Mouse (Mus musculus): ENCODE results near the gene Hesx1. TPM values are rescaled to one million over a fixed set of nuclear protein-coding genes. Genes with fewer than 3 reads are reported as not detected.

Gene Hesx1
- polyA plus RNA-seq, 1 experiment = not detected

DNA sequence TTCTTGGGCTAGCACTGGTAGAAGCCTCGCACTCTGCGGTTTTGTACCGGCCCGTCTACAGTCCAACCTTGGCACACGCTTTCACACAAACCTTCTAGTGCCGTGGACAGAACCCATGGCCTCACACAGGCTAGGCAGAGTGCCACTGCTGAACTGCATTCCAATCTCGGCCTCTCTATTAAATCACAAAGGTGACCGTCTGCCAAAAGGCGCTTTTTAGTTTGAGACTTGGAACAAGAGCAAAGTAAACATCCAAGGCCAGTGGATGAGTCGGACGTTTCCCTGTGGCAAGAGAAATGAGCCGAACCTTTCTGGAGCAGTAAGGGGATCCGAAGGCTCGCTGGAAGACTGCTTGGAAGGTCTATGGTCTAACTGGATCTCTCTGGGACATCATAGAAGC, 25.6 kb downstream of the Hesx1 start:
- no peaks in the 10 kb centered on the region for H3K27me3 ChIP-seq (ENCODE audit: control insufficient read depth, insufficient read depth, low read length)
- H3K4me1 ChIP-seq (replicated peaks; ENCODE audit: control insufficient read depth, insufficient read depth, low read length) = no peaks in the 10 kb centered on the region
- DNase-seq = no peak
- TF ChIP-seq POLR2A (IDR thresholded peaks at IDR 0.05; ENCODE audit: control insufficient read depth, extremely low read depth, insufficient read depth, low read length, poor library complexity) = no peak
- no peak for TF ChIP-seq CTCF (IDR thresholded peaks at IDR 0.05; ENCODE audit: borderline replicate concordance, control insufficient read depth, extremely low read depth, insufficient read depth, low read length, poor library complexity)
- WGBS = 92% methylated on average over 14 of the region's 14 CpGs
- no peak overlapping the region for H3K4me3 ChIP-seq (ENCODE audit: control insufficient read depth, insufficient read depth, low read length)
- no peaks in the 10 kb centered on the region for H3K36me3 ChIP-seq (ENCODE audit: control insufficient read depth, insufficient read depth, low read length)
- no peak overlapping the region for H3K27ac ChIP-seq (ENCODE audit: control insufficient read depth, insufficient read depth, low read length)

DNA sequence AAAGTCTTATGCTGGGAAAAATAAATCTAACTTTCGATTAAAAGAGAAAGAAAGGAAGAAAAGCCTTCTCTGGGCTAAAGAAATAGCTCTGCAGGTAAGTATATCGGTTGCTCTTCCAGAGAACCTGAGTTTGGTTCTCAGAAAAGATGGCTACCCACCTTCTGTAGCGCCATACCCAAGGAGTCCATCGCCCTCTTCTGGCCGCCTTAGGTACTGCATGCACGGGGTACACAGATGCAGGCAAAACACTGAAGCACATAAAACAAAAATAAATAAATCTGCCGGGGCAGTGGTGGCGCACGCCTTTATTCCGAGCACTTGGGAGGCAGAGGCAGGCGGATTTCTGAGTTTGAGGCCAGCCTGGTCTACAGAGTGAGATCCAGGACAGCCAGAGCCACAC, 28.7 kb downstream of the Hesx1 start:
- TF ChIP-seq CTCF (IDR thresholded peaks at IDR 0.05; ENCODE audit: borderline replicate concordance, control insufficient read depth, extremely low read depth, insufficient read depth, low read length, poor library complexity) (peak; percentile 54; the same call in 1 of the 2 replicates), POLR2A (IDR thresholded peaks at IDR 0.05; ENCODE audit: control insufficient read depth, extremely low read depth, insufficient read depth, low read length, poor library complexity) (no peak)
- Histone ChIP-seq H3K4me3 (ENCODE audit: control insufficient read depth, insufficient read depth, low read length) (no peak overlapping the region), H3K4me1 (replicated peaks; ENCODE audit: control insufficient read depth, insufficient read depth, low read length) (no peaks in the 10 kb centered on the region), H3K27me3 (ENCODE audit: control insufficient read depth, insufficient read depth, low read length) (no peaks in the 10 kb centered on the region), H3K36me3 (ENCODE audit: control insufficient read depth, insufficient read depth, low read length) (no peaks in the 10 kb centered on the region), H3K27ac (ENCODE audit: control insufficient read depth, insufficient read depth, low read length) (no peak overlapping the region)
- WGBS = 54% methylated on average over 11 of the region's 11 CpGs
- DNase-seq = peak; percentile 69

DNA sequence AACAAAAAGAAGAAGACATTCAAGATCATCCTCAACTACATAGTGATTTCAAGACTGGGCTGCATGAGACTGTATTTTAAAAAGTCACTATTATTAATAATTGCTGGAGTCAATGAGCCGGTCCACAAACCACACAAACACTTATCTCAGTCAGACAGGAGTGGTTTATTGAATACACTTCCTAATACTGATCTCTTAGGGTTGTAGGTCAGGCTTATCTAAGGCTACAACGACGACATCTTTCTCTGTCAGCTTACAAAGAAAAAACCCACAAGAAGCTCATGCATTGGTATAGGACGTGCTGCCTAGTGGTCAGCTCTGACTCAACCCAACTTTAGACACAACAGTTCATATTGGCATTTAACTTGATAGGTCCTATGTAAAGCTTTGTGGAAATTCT, 30.4 kb downstream of the Hesx1 start:
- DNase-seq = no peak
- no peaks in the 10 kb centered on the region for H3K36me3 ChIP-seq (ENCODE audit: control insufficient read depth, insufficient read depth, low read length)
- H3K27ac ChIP-seq (ENCODE audit: control insufficient read depth, insufficient read depth, low read length) = no peak overlapping the region
- TF ChIP-seq CTCF (IDR thresholded peaks at IDR 0.05; ENCODE audit: borderline replicate concordance, control insufficient read depth, extremely low read depth, insufficient read depth, low read length, poor library complexity) (no peak), POLR2A (IDR thresholded peaks at IDR 0.05; ENCODE audit: control insufficient read depth, extremely low read depth, insufficient read depth, low read length, poor library complexity) (no peak)
- 57% methylated on average over 4 of the region's 4 CpGs for WGBS
- no peaks in the 10 kb centered on the region for H3K4me1 ChIP-seq (replicated peaks; ENCODE audit: control insufficient read depth, insufficient read depth, low read length)
- H3K4me3 ChIP-seq (ENCODE audit: control insufficient read depth, insufficient read depth, low read length) = no peak overlapping the region
- no peaks in the 10 kb centered on the region; the same call in 1 of the 2 replicates for H3K27me3 ChIP-seq (ENCODE audit: control insufficient read depth, insufficient read depth, low read length)

DNA sequence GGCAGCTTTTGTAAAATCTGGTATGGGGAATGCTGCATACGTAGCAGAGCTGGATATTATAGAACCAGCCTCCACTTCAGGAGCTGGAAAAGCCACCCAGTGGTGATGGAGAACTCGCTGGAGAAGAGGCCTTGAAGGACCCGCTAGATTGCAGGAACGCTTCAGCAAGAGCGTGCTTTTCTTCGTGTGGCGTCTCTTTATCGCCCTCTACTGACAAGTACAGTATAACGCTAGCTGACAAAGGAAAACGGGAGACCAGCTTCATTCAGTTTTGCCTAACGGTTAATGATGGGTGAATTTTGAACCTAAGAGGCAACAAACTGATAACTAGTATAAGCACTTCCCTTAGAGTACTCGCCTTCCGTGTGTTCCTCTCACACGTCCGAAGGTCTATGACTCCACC, 35.6 kb downstream of the Hesx1 start:
- DNase-seq = peak; percentile 33
- TF ChIP-seq CTCF (IDR thresholded peaks at IDR 0.05; ENCODE audit: borderline replicate concordance, control insufficient read depth, extremely low read depth, insufficient read depth, low read length, poor library complexity) (no peak), POLR2A (IDR thresholded peaks at IDR 0.05; ENCODE audit: control insufficient read depth, extremely low read depth, insufficient read depth, low read length, poor library complexity) (no peak)
- 4% methylated on average over 15 of the region's 15 CpGs for whole genome bisulfite sequencing
- Histone ChIP-seq H3K27me3 (ENCODE audit: control insufficient read depth, insufficient read depth, low read length) (no peaks in the 10 kb centered on the region; the same call in 1 of the 2 replicates), H3K4me1 (replicated peaks; ENCODE audit: control insufficient read depth, insufficient read depth, low read length) (no peaks in the 10 kb centered on the region), H3K4me3 (ENCODE audit: control insufficient read depth, insufficient read depth, low read length) (no peak overlapping the region), H3K27ac (ENCODE audit: control insufficient read depth, insufficient read depth, low read length) (no peak overlapping the region), H3K36me3 (ENCODE audit: control insufficient read depth, insufficient read depth, low read length) (no peaks in the 10 kb centered on the region)

DNA sequence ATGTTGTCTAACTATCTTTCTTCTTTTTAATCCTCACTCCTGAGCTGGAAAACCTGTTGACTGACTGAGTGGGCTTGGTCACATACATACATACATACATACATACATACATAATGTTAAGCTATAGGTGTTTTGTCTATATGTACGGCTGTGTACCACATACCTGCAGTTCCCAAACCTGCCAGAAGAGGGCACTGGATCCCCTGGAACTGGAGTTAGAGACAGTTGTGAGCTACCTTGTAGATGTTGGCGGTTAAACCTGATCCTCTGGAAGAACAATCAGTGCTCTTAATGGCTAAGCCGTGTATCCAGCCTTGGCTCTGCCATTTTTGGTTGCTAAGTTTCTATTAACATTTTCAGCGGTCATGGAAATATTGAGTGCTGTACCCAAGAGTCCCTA, 36.9 kb downstream of the Hesx1 start:
- H3K4me1 ChIP-seq (replicated peaks; ENCODE audit: control insufficient read depth, insufficient read depth, low read length) = no peaks in the 10 kb centered on the region
- peak; percentile 69 for DNase-seq
- no peaks in the 10 kb centered on the region for H3K36me3 ChIP-seq (ENCODE audit: control insufficient read depth, insufficient read depth, low read length)
- TF ChIP-seq POLR2A (IDR thresholded peaks at IDR 0.05; ENCODE audit: control insufficient read depth, extremely low read depth, insufficient read depth, low read length, poor library complexity) = no peak
- no peak for TF ChIP-seq CTCF (IDR thresholded peaks at IDR 0.05; ENCODE audit: borderline replicate concordance, control insufficient read depth, extremely low read depth, insufficient read depth, low read length, poor library complexity)
- no peaks in the 10 kb centered on the region; the same call in 1 of the 2 replicates for H3K27me3 ChIP-seq (ENCODE audit: control insufficient read depth, insufficient read depth, low read length)
- 49% methylated on average over 4 of the region's 4 CpGs for WGBS
- H3K4me3 ChIP-seq (ENCODE audit: control insufficient read depth, insufficient read depth, low read length) = no peak overlapping the region
- H3K27ac ChIP-seq (ENCODE audit: control insufficient read depth, insufficient read depth, low read length) = no peak overlapping the region

DNA sequence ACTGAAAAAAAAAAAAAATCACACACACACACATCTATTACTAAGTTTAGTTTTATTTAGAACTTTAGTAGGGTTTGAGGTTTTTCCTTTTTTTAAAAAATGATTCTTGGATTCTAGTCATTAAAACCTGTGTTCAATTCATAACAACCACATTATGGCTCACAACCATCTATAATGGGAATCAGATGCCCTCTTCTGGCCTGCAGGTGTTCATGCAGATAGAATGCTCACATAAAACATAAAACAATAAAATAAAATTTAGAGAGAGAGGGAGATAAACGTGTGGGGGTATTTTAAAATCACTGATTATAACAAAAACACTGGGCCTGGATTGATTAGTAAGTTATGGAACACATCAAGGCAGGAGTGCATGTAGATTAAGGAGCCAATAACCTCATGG, 43.3 kb downstream of the Hesx1 start:
- 58% methylated on average over 1 of the region's 1 CpGs for WGBS
- H3K27ac ChIP-seq (ENCODE audit: control insufficient read depth, insufficient read depth, low read length) = no peak overlapping the region
- peaks cover 10% of the 10 kb centered on the region for H3K4me1 ChIP-seq (replicated peaks; ENCODE audit: control insufficient read depth, insufficient read depth, low read length)
- no peak overlapping the region for H3K4me3 ChIP-seq (ENCODE audit: control insufficient read depth, insufficient read depth, low read length)
- H3K27me3 ChIP-seq (ENCODE audit: control insufficient read depth, insufficient read depth, low read length) = peaks cover 14% of the 10 kb centered on the region; the same call in 1 of the 2 replicates
- H3K36me3 ChIP-seq (ENCODE audit: control insufficient read depth, insufficient read depth, low read length) = no peaks in the 10 kb centered on the region
- no peak for DNase-seq
- TF ChIP-seq CTCF (IDR thresholded peaks at IDR 0.05; ENCODE audit: borderline replicate concordance, control insufficient read depth, extremely low read depth, insufficient read depth, low read length, poor library complexity) = no peak
- TF ChIP-seq POLR2A (IDR thresholded peaks at IDR 0.05; ENCODE audit: control insufficient read depth, extremely low read depth, insufficient read depth, low read length, poor library complexity) = no peak

DNA sequence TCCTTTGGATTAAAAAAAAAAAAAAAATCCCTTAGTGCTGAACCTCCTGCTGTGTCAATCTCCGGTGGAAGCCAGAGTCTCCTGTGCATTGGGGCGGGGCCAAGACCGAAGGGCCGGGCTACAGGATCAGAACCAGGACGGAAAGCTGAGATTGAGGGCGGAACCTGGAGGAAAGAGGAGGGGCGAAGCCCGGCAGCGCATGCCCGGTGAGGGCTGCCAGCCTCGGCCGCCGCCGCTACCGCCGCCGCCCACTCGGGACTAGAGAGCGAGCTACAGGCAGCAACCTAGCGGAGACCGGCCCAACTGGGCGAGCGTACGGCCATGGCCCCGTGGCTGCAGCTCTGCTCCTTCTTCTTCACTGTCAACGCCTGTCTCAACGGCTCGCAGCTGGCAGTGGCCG, 44.6 kb downstream of the Hesx1 start, which contains the start of gene Il17rd:
TSS of gene Il17rd (plus strand) at position 159 of the 400 bp plus-strand sequence.
- TF ChIP-seq CTCF (IDR thresholded peaks at IDR 0.05; ENCODE audit: borderline replicate concordance, control insufficient read depth, extremely low read depth, insufficient read depth, low read length, poor library complexity) = 0 out of 2 replicates have a peak, but pooled peaks have one; percentile 24
- TF ChIP-seq POLR2A (IDR thresholded peaks at IDR 0.05; ENCODE audit: control insufficient read depth, extremely low read depth, insufficient read depth, low read length, poor library complexity) = no peak
- no peaks in the 10 kb centered on the region for H3K36me3 ChIP-seq (ENCODE audit: control insufficient read depth, insufficient read depth, low read length)
- H3K27me3 ChIP-seq (ENCODE audit: control insufficient read depth, insufficient read depth, low read length) = peaks cover 14% of the 10 kb centered on the region; the same call in 1 of the 2 replicates
- peak; percentile 72 for DNase-seq
- peak within 1 kb of the TSS; percentile 61 for H3K4me3 ChIP-seq (ENCODE audit: control insufficient read depth, insufficient read depth, low read length)
- under 1% methylated on average over 29 of the region's 29 CpGs for WGBS
- no peak within 1 kb of the TSS for H3K27ac ChIP-seq (ENCODE audit: control insufficient read depth, insufficient read depth, low read length)
- peaks cover 10% of the 10 kb centered on the region for H3K4me1 ChIP-seq (replicated peaks; ENCODE audit: control insufficient read depth, insufficient read depth, low read length)

Measured in thymus, adult 2 months (tissue).